Mouse (Mus musculus) adipose tissue, adult 10 weeks (tissue): ENCODE data around the gene Ywhaq. TPM values are rescaled to one million over a fixed set of nuclear protein-coding genes. Genes with fewer than 3 reads are reported as not detected.

Source experiments
- polyA plus RNA-seq: library from polyadenylated mRNA; stranded (reverse); fragments of 350-450 nt; fragmentation: Illumina TruSeq; extraction: RNeasy Lipid Tissue Mini Kit (QIAGEN cat#74804); gene quantifications from one replicate; pipeline ENCODE4 v1.2.3, GENCODE M21; 2014; ENCODE audit warnings: low read depth, low replicate concordance

Gene Ywhaq
- polyA plus RNA-seq, result 204 TPM

GRCm38 (mm10) chr12:21417100-21418070 is at the start of gene Ywhaq:
Ywhaq (minus strand) TSS chr12:21417637.

DNA sequence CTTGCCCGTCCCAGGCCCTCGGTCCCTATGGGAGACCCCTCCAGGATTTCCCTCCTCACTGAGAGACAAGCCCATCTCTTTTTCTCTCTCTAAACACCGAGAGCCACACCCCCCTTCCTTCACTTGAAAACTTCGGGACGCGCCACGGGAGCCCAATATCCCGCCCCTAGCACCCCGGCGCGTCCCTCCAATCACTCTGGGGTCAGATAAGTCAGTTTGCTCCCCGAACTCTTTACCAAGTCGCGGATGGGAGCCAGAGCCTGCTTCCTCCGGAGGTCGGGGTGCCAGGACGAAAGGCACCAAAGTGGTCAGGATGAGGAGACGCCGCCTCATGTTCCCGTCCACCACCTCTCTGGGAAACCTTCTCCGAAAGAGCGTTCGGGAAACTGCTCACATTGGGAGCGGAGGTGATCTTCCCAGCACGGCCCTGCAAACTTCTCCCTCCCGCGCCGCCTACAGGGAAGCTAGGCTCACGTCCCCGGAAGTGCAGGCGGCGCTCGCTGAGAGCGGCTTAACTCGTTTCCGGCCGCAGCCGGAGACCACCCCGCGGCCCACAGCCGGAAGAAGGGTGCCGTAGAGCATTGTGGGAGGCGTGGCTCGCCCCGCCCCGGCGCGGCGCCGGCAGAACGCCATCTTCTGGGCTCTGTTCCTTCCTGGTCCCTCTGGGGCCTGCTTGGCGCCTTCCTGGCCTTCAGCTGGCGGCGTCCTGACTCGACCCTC is 44.2 kb downstream of the Ywhaq start, which contains the start of gene Adam17:
Gene Adam17 (minus strand): TSS at position 533 of the 720 bp plus-strand sequence.

Other genes starting within 250 kb of the Ywhaq start
- 56.0 TPM for gene Cpsf3, start 132.2 kb downstream of the Ywhaq start, polyA plus RNA-seq
- gene Itgb1bp1, start 131.4 kb downstream of the Ywhaq start, polyA plus RNA-seq, result 76.8 TPM
- gene Iah1, start 101.2 kb downstream of the Ywhaq start, polyA plus RNA-seq, result 221 TPM
- gene Adam17, start 44.0 kb downstream of the Ywhaq start, polyA plus RNA-seq, result 21.4 TPM